Mouse (Mus musculus) limb, embryonic 13.5 days (tissue): Measurements from ENCODE around the gene Btg2. TPM values are rescaled to one million over a fixed set of nuclear protein-coding genes. Genes with fewer than 3 reads are reported as not detected.

Source experiments
- ATAC-seq: fragments of 200-750 bp; cut with Nextera tagmentation; 2 replicates; pipeline ENCODE4 v1.8.0; 2017; ENCODE audit warnings: low read depth, moderate number of reproducible peaks, moderate TSS enrichment; ENCODE audit not compliant: low FRiP score
- H3K27ac ChIP-seq: fragments of 300-500 bp; sonication (generic); 2 replicates; pipeline ENCODE4 v1.5.1; 2015; ENCODE audit warnings: inconsistent platforms, mild to moderate bottlenecking, moderate library complexity
- H3K27me3 ChIP-seq: fragments of 300-500 bp; sonication (generic); 2 replicates; pipeline ENCODE4 v1.6.1; 2015; ENCODE audit warnings: mild to moderate bottlenecking, inconsistent platforms
- H3K36me3 ChIP-seq: fragments of 300-500 bp; sonication (generic); 2 replicates; pipeline ENCODE4 v1.6.1; 2015; ENCODE audit warnings: inconsistent platforms, mild to moderate bottlenecking, moderate library complexity
- H3K4me1 ChIP-seq: fragments of 300-500 bp; sonication (generic); 2 replicates; pipeline ENCODE4 v1.6.1; 2015; ENCODE audit warnings: inconsistent platforms
- H3K4me2 ChIP-seq: fragments of 300-500 bp; sonication (generic); replicated peaks from 2 replicates; pipeline ENCODE4 v1.6.1; 2015; ENCODE audit warnings: inconsistent platforms, mild to moderate bottlenecking, moderate library complexity
- H3K4me3 ChIP-seq: fragments of 300-500 bp; sonication (generic); 2 replicates; pipeline ENCODE4 v1.5.1; 2015; ENCODE audit warnings: moderate library complexity, mild to moderate bottlenecking, inconsistent platforms
- H3K9ac ChIP-seq: fragments of 300-500 bp; sonication (generic); 2 replicates; pipeline ENCODE4 v1.6.1; 2015; ENCODE audit warnings: mild to moderate bottlenecking, inconsistent platforms
- H3K9me3 ChIP-seq: fragments of 300-500 bp; sonication (generic); 2 replicates; pipeline ENCODE4 v1.6.1; 2016; ENCODE audit warnings: inconsistent platforms
- WGBS: fragments of 180-500 bp; shearing (Covaris S2); methylation state at CpG from one replicate; pipeline ENCODE4 v1.1.7; 2015; 5-methylcytosine and 5-hydroxymethylcytosine counted together
- polyA plus RNA-seq: library from polyadenylated mRNA; unstranded; fragments of >200 nt; fragmentation: Nextera tagmentation; extraction: Ambion mirVana; gene quantifications from 2 replicates; pipeline ENCODE4 v1.2.1, GENCODE M21; 2015

The Btg2 gene
- polyA plus RNA-seq, 1 experiment from 2014 or later, result 28.2 TPM

DNA sequence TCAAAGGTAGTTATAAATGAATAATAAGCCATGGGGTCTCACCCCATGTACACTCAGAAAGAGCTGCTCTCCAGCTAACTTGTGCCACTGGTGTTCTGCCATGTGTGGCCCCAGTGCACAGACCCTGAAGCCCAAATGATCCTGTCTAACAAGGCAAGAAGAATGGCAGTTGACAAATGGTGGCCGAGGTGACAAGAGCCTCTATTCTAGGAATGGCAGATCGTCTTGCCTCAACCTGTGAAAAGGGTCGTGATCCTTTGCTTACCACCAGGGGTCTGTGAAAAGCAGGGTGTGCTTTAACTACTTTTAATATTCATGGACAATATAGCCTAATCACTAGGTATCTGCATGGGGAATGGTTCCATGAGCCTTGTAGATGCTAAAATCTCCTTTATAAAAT is 4.7 kb downstream of the Btg2 start:
- Histone ChIP-seq H3K36me3 (peaks cover 20% of the 10 kb centered on the region), H3K4me2 (no peak overlapping the region), H3K27ac (no peak overlapping the region), H3K4me1 (peaks cover 76% of the 10 kb centered on the region), H3K4me3 (no peak overlapping the region), H3K9ac (no peak overlapping the region), H3K9me3 (no peaks in the 10 kb centered on the region), H3K27me3 (no peaks in the 10 kb centered on the region)
- ATAC-seq, result no peak
- 47% methylated on average over 3 of the region's 3 CpGs for WGBS

DNA sequence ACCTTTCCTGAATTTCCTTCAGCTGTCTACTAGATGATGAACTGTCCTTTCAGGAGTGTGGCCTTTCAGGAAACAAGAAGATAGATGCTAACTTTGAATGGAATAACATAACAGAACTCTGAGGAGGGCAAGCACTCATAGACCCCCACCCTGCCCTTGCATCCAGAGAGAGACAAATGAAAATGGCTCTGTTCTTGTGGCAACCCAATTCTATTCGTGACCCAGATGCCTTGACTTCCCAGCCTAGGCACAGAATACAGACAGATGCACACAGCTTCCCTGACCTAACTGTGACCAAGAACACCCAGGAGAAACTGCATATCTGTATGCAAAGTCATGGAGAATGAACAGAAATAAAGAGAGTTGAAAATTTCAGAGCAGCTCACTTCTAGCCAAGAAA is 5.3 kb downstream of the Btg2 start:
- Histone ChIP-seq H3K9me3 (no peaks in the 10 kb centered on the region), H3K4me2 (no peak overlapping the region), H3K4me1 (peaks cover 77% of the 10 kb centered on the region), H3K4me3 (no peak overlapping the region), H3K36me3 (peaks cover 20% of the 10 kb centered on the region), H3K27me3 (no peaks in the 10 kb centered on the region), H3K9ac (no peak overlapping the region), H3K27ac (no peak overlapping the region)
- ATAC-seq, result no peak
- 65% methylated on average over 1 of the region's 1 CpGs for WGBS

DNA sequence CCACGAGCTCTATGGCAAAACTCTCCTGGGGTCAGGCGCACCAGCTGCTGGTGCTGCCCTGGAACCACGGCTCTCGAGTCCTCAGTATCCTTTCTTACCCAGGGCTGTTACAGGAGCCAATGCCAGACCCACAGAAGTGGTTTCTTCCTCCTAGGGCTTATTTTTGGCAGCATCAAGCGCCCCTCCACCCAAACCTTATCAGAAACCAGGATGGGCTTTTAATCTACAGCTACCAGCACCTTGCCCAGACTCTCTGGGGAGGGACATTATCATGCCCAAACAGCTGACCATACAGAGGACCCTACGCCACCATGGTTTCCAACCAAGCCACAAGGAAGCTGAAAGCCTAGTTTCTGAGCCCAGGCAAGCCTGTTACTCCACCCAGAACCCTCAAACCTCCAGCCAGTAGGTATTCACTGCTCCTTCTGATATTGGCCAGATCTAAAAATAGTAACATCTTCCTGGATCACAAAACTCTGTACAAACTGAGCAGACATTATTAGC is 5.8 kb downstream of the Btg2 start:
- Histone ChIP-seq H3K27me3 (no peaks in the 10 kb centered on the region), H3K27ac (no peak overlapping the region), H3K4me2 (no peak overlapping the region), H3K4me3 (no peak overlapping the region), H3K9me3 (no peaks in the 10 kb centered on the region), H3K4me1 (peaks cover 76% of the 10 kb centered on the region), H3K9ac (no peak overlapping the region), H3K36me3 (peaks cover 20% of the 10 kb centered on the region)
- WGBS, result 88% methylated on average over 6 of the region's 6 CpGs
- ATAC-seq, result no peak

DNA sequence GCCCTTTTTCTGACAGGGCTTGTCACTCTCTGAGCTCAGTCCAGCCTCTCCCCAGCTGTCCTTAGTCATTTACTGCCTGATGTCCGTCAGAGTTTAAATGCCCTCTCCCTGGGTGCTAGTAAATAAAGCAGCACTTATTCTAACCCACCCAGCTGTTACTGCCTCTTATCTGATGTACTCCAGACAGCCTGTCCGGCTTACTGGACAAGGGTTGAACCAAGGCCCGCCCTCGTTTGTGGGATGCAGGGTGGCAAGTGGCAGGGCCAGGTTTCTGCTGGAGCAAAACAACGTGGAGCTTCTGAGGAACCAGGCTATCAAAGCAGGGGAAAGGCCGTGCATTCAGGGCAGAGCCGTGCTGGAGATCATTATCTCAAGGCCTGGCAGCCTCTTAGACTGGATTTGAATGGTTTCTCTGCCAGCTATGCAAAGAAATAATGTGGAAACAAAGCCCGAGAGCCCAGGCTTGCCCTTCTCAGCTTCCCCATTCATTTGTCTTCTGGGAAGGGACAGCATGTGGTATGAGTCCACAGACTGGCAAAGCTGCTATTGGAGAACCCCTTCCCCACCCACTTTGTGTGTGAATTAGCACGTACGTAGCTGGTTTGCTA is 7.4 kb downstream of the Btg2 start:
- ATAC-seq, result peak; percentile 48
- H3K4me2 ChIP-seq, result no peak overlapping the region
- no peak overlapping the region for H3K4me3 ChIP-seq
- H3K27me3 ChIP-seq, result no peaks in the 10 kb centered on the region
- 31% methylated on average over 10 of the region's 10 CpGs for WGBS
- no peak overlapping the region for H3K9ac ChIP-seq
- peaks cover 16% of the 10 kb centered on the region for H3K36me3 ChIP-seq
- peaks cover 76% of the 10 kb centered on the region for H3K4me1 ChIP-seq
- H3K27ac ChIP-seq, result no peak overlapping the region
- H3K9me3 ChIP-seq, result no peaks in the 10 kb centered on the region

DNA sequence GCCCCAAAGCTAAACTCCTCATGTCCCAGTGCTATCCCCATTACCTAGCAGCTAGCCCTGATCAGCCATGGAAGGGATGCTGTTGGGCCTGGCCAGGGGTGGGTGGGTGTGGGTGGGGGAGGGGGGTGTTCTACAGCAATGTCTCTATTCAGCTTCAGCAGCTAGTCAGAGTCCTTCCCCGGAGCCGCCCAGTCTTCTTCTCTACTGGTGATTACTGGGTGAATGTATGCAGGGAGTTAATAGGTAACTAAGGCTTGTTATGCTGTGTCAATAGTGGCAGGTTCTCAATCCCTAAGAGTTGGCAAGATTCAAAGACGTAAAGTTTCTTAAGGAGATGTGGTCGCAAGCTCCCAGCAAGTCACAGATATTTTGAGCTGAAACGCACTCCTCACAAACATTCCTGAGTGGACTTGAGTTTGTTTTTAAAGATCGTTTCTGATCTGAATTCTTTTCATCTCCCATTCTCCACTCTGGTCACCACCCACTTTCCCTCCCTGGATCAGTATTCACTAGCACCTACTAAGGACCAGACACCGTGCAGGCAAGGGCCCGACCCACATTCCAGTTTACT is 8.7 kb downstream of the Btg2 start:
- Histone ChIP-seq H3K4me2 (no peak overlapping the region), H3K9ac (no peak overlapping the region), H3K4me3 (no peak overlapping the region), H3K36me3 (peaks cover 6% of the 10 kb centered on the region; the same call in 1 of the 2 replicates), H3K27me3 (no peaks in the 10 kb centered on the region), H3K27ac (no peak overlapping the region; the same call in 1 of the 2 replicates), H3K4me1 (peaks cover 77% of the 10 kb centered on the region), H3K9me3 (no peaks in the 10 kb centered on the region)
- 72% methylated on average over 8 of the region's 8 CpGs for WGBS
- ATAC-seq, result no peak

DNA sequence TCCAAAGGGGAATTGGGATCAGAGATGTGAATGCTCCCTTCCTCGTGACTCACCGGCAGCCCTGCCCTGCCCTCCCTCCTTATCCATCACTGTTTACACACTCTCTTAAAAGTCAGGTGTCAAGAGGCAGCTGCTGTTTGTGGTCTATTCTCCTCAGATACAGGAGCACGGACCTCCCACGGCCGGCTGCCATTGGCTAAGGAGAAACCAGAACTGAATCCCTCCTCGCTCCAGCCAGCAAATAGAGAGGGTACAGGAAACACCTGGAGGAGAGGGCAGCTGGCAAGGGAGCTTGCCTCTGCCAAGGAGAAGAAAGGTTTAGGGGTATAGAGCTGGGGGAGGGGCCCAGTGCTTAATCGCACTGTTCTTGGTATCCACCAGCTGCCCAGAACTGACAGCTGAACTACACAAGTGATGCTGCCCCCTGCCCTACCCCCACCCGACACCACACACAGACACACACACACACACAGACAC is 11.7 kb downstream of the Btg2 start:
- no peaks in the 10 kb centered on the region for H3K36me3 ChIP-seq
- no peaks in the 10 kb centered on the region for H3K27me3 ChIP-seq
- peak overlapping the region; percentile 63; the same call in 1 of the 2 replicates for H3K27ac ChIP-seq
- peak; percentile 44 for ATAC-seq
- H3K4me3 ChIP-seq, result no peak overlapping the region
- no peak overlapping the region for H3K9ac ChIP-seq
- H3K4me1 ChIP-seq, result peaks cover 85% of the 10 kb centered on the region
- 3% methylated on average over 8 of the region's 8 CpGs for WGBS
- H3K9me3 ChIP-seq, result no peaks in the 10 kb centered on the region
- peak overlapping the region; percentile 32 for H3K4me2 ChIP-seq

DNA sequence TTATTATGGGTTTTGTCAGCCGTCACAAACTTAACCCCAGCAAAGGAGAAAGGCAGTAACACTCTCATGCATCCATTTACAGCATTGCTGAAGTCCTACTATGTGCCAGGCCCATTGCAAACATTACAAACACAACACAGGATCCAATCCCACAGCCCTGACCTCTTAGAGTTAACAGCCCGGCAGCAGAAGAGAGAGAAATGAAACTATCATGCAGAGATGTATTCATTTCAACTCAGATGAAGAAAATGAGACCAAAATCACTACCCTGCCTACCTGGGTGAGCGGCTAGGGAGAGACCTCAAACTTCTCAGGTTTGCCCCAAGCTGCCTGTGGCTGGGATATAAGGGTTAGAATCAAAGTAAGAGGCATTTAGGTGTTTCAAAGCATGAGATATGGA is 12.4 kb downstream of the Btg2 start:
- H3K27ac ChIP-seq, result peak overlapping the region; percentile 63; the same call in 1 of the 2 replicates
- H3K36me3 ChIP-seq, result no peaks in the 10 kb centered on the region
- H3K27me3 ChIP-seq, result no peaks in the 10 kb centered on the region
- peak overlapping the region; percentile 32; the same call in 1 of the 2 replicates for H3K4me2 ChIP-seq
- no peak overlapping the region for H3K9ac ChIP-seq
- no peak for ATAC-seq
- WGBS, result 54% methylated on average over 3 of the region's 3 CpGs
- peaks cover 89% of the 10 kb centered on the region for H3K4me1 ChIP-seq
- no peaks in the 10 kb centered on the region for H3K9me3 ChIP-seq
- H3K4me3 ChIP-seq, result no peak overlapping the region

DNA sequence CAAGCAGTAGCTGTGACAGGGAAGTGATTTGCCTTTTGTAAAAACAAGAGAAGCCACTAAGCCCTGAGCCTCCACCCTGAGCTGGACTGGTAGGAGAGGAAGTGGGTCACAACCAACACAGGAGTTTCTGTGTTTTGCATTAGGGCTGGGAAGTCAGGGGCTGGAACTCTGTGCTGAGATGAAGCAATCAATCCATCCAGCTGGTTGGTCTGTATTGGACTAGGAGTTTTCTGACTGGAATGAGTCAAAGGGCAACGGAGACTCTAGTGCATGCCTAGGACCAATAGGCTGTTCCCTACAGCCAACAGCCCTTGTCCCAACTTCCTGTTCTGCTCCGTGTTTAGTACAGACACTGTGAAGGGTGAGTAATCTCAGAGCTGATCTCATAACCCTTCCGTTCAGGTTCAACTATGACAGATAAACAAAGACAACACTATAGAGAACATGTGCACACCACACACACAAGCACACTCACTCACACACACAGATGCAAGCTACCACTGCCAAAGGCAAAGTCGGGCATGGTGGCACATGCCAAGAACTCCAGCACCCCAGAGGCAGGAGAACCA is 13.6 kb downstream of the Btg2 start:
- 0 out of 2 replicates have a peak overlapping the region, but pooled peaks have one; percentile 22 for H3K27ac ChIP-seq
- ATAC-seq, result no peak
- WGBS, result 65% methylated on average over 4 of the region's 4 CpGs
- H3K36me3 ChIP-seq, result no peaks in the 10 kb centered on the region
- H3K27me3 ChIP-seq, result no peaks in the 10 kb centered on the region
- no peak overlapping the region for H3K4me3 ChIP-seq
- H3K4me2 ChIP-seq, result no peak overlapping the region
- H3K9me3 ChIP-seq, result no peaks in the 10 kb centered on the region
- no peak overlapping the region for H3K9ac ChIP-seq
- H3K4me1 ChIP-seq, result peaks cover 88% of the 10 kb centered on the region

DNA sequence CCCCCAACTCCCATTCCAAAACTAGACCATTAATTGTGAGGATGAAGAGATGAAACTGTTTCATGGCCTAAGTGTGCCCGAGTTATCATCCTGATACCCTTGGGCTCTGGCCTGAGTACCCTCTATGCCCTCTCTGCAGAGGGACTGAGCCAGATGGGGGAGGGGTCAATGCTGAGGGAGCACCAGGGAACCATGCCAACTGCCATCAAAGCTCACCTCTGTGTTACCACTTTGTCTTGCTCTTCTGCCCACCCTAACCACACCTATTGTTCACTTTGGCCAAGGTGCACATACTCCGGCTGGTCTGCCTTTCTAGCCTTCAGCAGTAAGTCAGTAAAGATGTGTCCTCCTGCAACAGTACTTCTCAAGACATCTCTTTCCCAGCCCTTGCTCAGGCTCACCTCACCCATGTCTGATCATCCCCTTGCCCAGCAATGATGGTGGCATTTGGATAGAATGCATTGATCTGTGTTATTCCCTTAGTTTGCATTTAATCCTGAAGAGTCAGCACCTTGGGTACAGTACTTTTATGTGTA is 14.6 kb downstream of the Btg2 start:
- Histone ChIP-seq H3K4me2 (no peak overlapping the region), H3K9me3 (no peaks in the 10 kb centered on the region)

DNA sequence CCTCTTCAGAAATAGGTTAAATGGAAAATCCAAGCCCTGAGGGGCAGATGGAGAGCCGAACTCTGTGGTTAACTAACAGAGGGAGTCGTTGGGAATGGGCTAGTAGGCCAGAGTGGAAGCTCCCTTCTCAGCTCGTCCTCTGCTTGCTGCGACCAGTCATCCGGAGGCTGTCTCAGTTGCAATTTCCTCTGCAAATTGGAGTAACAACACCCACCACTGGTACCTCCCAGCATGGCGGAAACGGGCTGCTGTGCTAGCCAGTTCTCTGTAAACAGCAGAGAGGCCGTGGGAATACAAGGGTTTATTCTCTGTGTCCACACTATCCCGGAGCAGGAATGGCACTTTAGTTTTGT is 15.2 kb downstream of the Btg2 start:
- peak overlapping the region; percentile 53 for H3K4me2 ChIP-seq
- peak overlapping the region; percentile 59 for H3K9ac ChIP-seq
- H3K9me3 ChIP-seq, result no peaks in the 10 kb centered on the region
- H3K27me3 ChIP-seq, result no peaks in the 10 kb centered on the region
- H3K36me3 ChIP-seq, result no peaks in the 10 kb centered on the region
- no peak for ATAC-seq
- peaks cover 85% of the 10 kb centered on the region for H3K4me1 ChIP-seq
- 21% methylated on average over 9 of the region's 9 CpGs for WGBS
- no peak overlapping the region; the same call in 1 of the 2 replicates for H3K4me3 ChIP-seq
- peak overlapping the region; percentile 99 for H3K27ac ChIP-seq

More for the DNA sequence above, 14.6 kb downstream of the Btg2 start:
- Histone ChIP-seq H3K4me3 (no peak overlapping the region), H3K27ac (peak overlapping the region; percentile 99; the same call in 1 of the 2 replicates), H3K9ac (no peak overlapping the region), H3K4me1 (peaks cover 87% of the 10 kb centered on the region), H3K27me3 (no peaks in the 10 kb centered on the region), H3K36me3 (no peaks in the 10 kb centered on the region)
- WGBS, result 89% methylated on average over 2 of the region's 2 CpGs
- ATAC-seq, result no peak

DNA sequence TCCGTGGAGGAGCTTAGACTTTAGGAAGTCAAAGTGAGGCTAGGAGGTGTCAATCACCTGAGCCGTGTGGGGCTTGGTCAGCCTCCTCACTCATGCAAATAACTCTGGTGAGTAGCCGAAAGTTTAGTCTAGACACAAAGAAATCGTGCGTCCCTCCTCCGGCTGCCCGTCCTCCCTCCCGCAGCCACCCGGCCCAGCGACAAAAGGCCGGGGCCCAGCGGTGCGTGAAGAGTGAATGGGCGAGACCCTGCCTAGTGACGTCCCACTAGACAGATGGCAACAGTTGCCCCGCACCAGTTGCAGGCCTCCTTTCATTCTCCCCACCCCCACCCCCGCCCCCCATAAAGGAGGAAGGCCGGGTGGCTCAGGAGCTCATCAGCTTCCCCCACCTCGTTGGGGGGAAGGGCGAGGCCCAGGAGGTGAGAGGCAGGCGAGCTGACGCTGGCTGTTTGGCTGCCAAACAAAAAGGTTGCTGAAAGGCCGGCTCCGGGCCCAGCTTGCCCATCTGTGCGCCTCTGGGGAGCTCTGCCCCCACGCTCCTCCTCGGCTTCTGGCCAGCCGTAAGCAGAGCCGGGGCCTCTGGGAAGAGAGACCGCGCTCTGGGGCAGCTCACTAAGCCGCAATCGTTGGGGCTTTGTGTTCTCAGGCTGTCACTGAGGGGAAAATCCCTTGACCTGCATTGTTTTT is 15.7 kb downstream of the Btg2 start:
- WGBS, result 2% methylated on average over 33 of the region's 33 CpGs
- Histone ChIP-seq H3K36me3 (no peaks in the 10 kb centered on the region), H3K9me3 (no peaks in the 10 kb centered on the region), H3K4me2 (peak overlapping the region; percentile 53), H3K27me3 (no peaks in the 10 kb centered on the region), H3K9ac (peak overlapping the region; percentile 59), H3K27ac (peak overlapping the region; percentile 99), H3K4me1 (peaks cover 84% of the 10 kb centered on the region), H3K4me3 (no peak overlapping the region; the same call in 1 of the 2 replicates)
- peak; percentile 9; the same call in 1 of the 2 replicates for ATAC-seq
